Mouse (Mus musculus) forebrain, embryonic 12.5 days (tissue): ENCODE results near the gene S100a16. TPM values are rescaled to one million over a fixed set of nuclear protein-coding genes. Genes with fewer than 3 reads are reported as not detected.

Experiments used
- polyA plus RNA-seq: library from polyadenylated mRNA; unstranded; fragments of >200 nt; fragmentation: Nextera tagmentation; extraction: Ambion mirVana; gene quantifications from 2 replicates; pipeline ENCODE4 v1.2.1, GENCODE M21; 2016

The S100a16 gene
- polyA plus RNA-seq, 1 experiment from 2014 or later = 26.8 TPM

Other genes with a start within 250 kb of the S100a16 start
- gene Gatad2b, start 244.1 kb upstream of the S100a16 start, polyA plus RNA-seq = 15.8 and 17.2 TPM in 2 replicates
- 14.7 and 18.3 TPM in 2 replicates for gene Slc27a3, start 147.3 kb upstream of the S100a16 start, polyA plus RNA-seq
- gene Ints3, start 103.6 kb upstream of the S100a16 start, polyA plus RNA-seq = 42.8 and 45.1 TPM in 2 replicates
- gene Npr1, start 71.4 kb upstream of the S100a16 start, polyA plus RNA-seq = 1.6 and 2.2 TPM in 2 replicates
- 351 and 352 TPM in 2 replicates for gene Ilf2, start 61.1 kb upstream of the S100a16 start, polyA plus RNA-seq
- 71.7 and 73.2 TPM in 2 replicates for gene Snapin, start 46.2 kb upstream of the S100a16 start, polyA plus RNA-seq
- 228 and 238 TPM in 2 replicates for gene Chtop, start 27.8 kb upstream of the S100a16 start, polyA plus RNA-seq
- gene S100a1, start 22.9 kb upstream of the S100a16 start, polyA plus RNA-seq = 5.1 and 7.0 TPM in 2 replicates
- 8.1 and 8.6 TPM in 2 replicates for gene S100a13, start 22.8 kb upstream of the S100a16 start, polyA plus RNA-seq
- 0.19 and 0.24 TPM in 2 replicates for gene S100a14, start 10.4 kb upstream of the S100a16 start, polyA plus RNA-seq
- gene S100a3, start 23.3 kb downstream of the S100a16 start, polyA plus RNA-seq = not detected in 2 replicates
- gene S100a2, start 53.0 kb downstream of the S100a16 start, polyA plus RNA-seq = not detected in 2 replicates
- not detected in 2 replicates for gene Gm42674, start 64.7 kb downstream of the S100a16 start, polyA plus RNA-seq
- gene S100a4, start 66.5 kb downstream of the S100a16 start, polyA plus RNA-seq = 1.6 and 1.7 TPM in 2 replicates
- gene S100a5, start 71.3 kb downstream of the S100a16 start, polyA plus RNA-seq = 0.56 TPM in 1 of 2 replicates, not detected in the other
- gene S100a6, start 75.6 kb downstream of the S100a16 start, polyA plus RNA-seq = 20.1 and 22.2 TPM in 2 replicates
- gene S100a7a, start 116.8 kb downstream of the S100a16 start, polyA plus RNA-seq = not detected in 2 replicates
- 4.4 and 5.2 TPM in 2 replicates for gene S100a8, start 131.7 kb downstream of the S100a16 start, polyA plus RNA-seq
- 2.6 and 3.8 TPM in 2 replicates for gene S100a9, start 158.5 kb downstream of the S100a16 start, polyA plus RNA-seq
- not detected in 2 replicates for gene Pglyrp4, start 189.7 kb downstream of the S100a16 start, polyA plus RNA-seq
- not detected in 2 replicates for gene Gm5849, start 240.6 kb downstream of the S100a16 start, polyA plus RNA-seq